Mouse (Mus musculus) stomach, postnatal 0 days (tissue): ENCODE data around the gene Wdfy4. TPM values are rescaled to one million over a fixed set of nuclear protein-coding genes. Genes with fewer than 3 reads are reported as not detected.
A peak's percentile ranks its signal among the peaks of the same experiment; 100 is the strongest.

ENCODE experiments used
- ATAC-seq: fragments of 200-750 bp; cut with Nextera tagmentation; 2 replicates; pipeline ENCODE4 v1.8.0; 2017; ENCODE audit not compliant: low FRiP score, low TSS enrichment
- DNase-seq: peaks from one replicate; pipeline ENCODE4 v3.0.0-alpha.2; 2016; ENCODE audit warnings: low spot score
- H3K27ac ChIP-seq: fragments of 300-500 bp; sonication (generic); replicated peaks from 2 replicates; pipeline ENCODE4 v1.5.1; 2014; ENCODE audit warnings: mild to moderate bottlenecking, control low read depth
- H3K27me3 ChIP-seq: fragments of 300-500 bp; sonication (generic); 2 replicates; pipeline ENCODE4 v1.6.1; 2014; ENCODE audit warnings: low read length; ENCODE audit not compliant: control insufficient read depth, insufficient read depth
- H3K36me3 ChIP-seq: fragments of 300-500 bp; sonication (generic); 2 replicates; pipeline ENCODE4 v1.6.1; 2014; ENCODE audit warnings: low read length, mixed read lengths; ENCODE audit not compliant: control insufficient read depth, insufficient read depth
- H3K4me1 ChIP-seq: fragments of 300-500 bp; sonication (generic); replicated peaks from 2 replicates; pipeline ENCODE4 v1.6.1; 2014; ENCODE audit warnings: antibody characterized with exemption; ENCODE audit not compliant: control insufficient read depth, insufficient read depth
- H3K4me2 ChIP-seq: fragments of 300-500 bp; sonication (generic); replicated peaks from 2 replicates; pipeline ENCODE4 v1.6.1; 2014; ENCODE audit warnings: low read depth, mild to moderate bottlenecking, control low read depth, moderate library complexity
- H3K4me3 ChIP-seq: fragments of 300-500 bp; sonication (generic); 2 replicates; pipeline ENCODE4 v1.5.1; 2014; ENCODE audit warnings: low read depth, low read length, control low read depth
- H3K9ac ChIP-seq: fragments of 300-500 bp; sonication (generic); 2 replicates; pipeline ENCODE4 v1.6.1; 2014; ENCODE audit warnings: mild to moderate bottlenecking, low read length, control low read depth, mixed read lengths
- H3K9me3 ChIP-seq: fragments of 300-500 bp; sonication (generic); 2 replicates; pipeline ENCODE4 v1.6.1; 2016; ENCODE audit warnings: low read length; ENCODE audit not compliant: control insufficient read depth
- CTCF ChIP-seq: IDR thresholded peaks from 2 replicates; pipeline ENCODE4 v1.5.1; 2016; ENCODE audit warnings: antibody characterized with exemption, low read depth, mild to moderate bottlenecking, moderate library complexity
- EP300 ChIP-seq: optimal IDR thresholded peaks from 2 replicates; pipeline ENCODE3; 2016; ENCODE audit warnings: antibody characterized with exemption
- WGBS: fragments of 180-500 bp; shearing (Covaris S2); extraction: QIAGEN DNeasy Blood & Tissue Kit; methylation state at CpG from one replicate; pipeline ENCODE4 v1.1.7; 2014; 5-methylcytosine and 5-hydroxymethylcytosine counted together
- polyA plus RNA-seq: library from polyadenylated mRNA; unstranded; fragments of >200 nt; fragmentation: Nextera tagmentation; extraction: Ambion mirVana; gene quantifications from 2 replicates; pipeline ENCODE4 v1.2.1, GENCODE M21; 2015

Gene Wdfy4
- polyA plus RNA-seq, 1 experiment from 2014 or later: 0.25 TPM

DNA sequence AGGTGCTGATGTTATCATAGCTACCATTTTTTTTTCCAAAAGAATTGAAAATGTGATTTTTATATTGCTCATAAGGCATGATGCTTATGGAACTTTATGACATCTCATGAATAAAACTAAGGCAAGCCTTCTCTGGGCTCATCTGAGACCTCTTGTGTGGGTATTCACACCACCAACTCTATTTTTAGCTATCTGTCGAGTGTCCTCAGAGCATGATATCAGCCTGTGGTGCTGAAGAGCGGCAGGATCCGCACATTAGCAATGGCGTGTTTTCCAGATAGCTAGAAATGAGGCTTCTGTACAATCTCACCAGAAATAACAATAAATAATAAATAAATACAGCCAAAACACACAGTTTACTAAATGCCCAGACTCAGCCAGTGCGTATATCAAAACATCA, 23.1 kb downstream of the Wdfy4 start:
- Histone ChIP-seq H3K4me3 (no peak overlapping the region), H3K9ac (no peak overlapping the region), H3K27ac (no peak overlapping the region), H3K4me2 (no peak overlapping the region), H3K4me1 (no peaks in the 10 kb centered on the region), H3K36me3 (no peaks in the 10 kb centered on the region), H3K9me3 (no peaks in the 10 kb centered on the region), H3K27me3 (no peaks in the 10 kb centered on the region)
- ATAC-seq (no peak), DNase-seq (no peak)
- TF ChIP-seq EP300 (no peak), CTCF (no peak)
- 85% methylated on average over 5 of the region's 5 CpGs for WGBS

DNA sequence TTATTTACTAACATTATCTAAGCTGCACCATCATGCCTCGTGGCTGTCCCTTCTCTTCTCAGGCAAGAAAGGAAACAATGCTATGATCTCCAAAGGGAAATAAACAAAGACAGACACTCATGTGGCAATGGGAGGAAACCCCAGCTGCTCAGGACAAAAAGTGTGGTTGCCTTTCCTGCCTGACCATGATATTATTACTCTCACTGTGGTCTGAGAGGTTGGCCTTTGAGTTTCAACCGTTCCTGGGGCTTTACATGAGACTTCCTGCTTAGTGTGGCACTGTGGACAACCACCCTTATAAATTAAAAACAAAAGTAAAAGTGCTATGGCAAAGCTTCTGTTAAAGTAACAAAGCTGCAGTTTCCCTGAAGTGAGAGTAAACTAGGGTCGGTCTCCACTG, 27.0 kb downstream of the Wdfy4 start:
- H3K9me3 ChIP-seq: no peaks in the 10 kb centered on the region
- no peak for ATAC-seq
- no peak overlapping the region for H3K4me3 ChIP-seq
- H3K9ac ChIP-seq: no peak overlapping the region
- H3K27ac ChIP-seq: no peak overlapping the region
- H3K4me2 ChIP-seq: no peak overlapping the region
- no peak for DNase-seq
- H3K36me3 ChIP-seq: no peaks in the 10 kb centered on the region
- 58% methylated on average over 3 of the region's 3 CpGs for WGBS
- no peaks in the 10 kb centered on the region for H3K27me3 ChIP-seq
- no peak for TF ChIP-seq EP300
- no peaks in the 10 kb centered on the region for H3K4me1 ChIP-seq

DNA sequence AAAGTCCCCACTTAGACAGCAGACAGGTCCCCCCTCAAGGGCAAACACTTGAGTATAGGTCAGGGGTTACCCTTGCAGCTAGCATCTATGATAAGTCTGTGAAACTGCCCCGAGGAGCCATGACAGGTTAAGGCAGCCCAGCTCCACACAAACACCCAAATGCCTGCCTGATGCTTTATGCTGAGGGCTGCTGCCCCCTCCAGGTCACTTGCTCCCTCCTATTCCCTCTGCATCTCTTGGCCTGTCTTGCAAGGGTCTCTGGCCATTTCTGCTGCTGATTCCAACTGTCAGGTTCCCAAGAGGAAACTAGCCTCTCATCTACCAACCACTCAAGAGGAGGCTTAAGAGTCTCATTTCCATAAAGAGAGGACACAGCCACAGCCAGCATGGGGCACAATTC, 32.4 kb downstream of the Wdfy4 start:
- 54% methylated on average over 1 of the region's 1 CpGs for WGBS
- DNase-seq (no peak), ATAC-seq (no peak)
- Histone ChIP-seq H3K27me3 (no peaks in the 10 kb centered on the region), H3K4me2 (no peak overlapping the region), H3K4me3 (no peak overlapping the region), H3K4me1 (no peaks in the 10 kb centered on the region), H3K9me3 (no peaks in the 10 kb centered on the region), H3K27ac (no peak overlapping the region), H3K36me3 (no peaks in the 10 kb centered on the region), H3K9ac (no peak overlapping the region)
- peak; percentile 29; the same call in 1 of the 2 replicates for TF ChIP-seq CTCF
- no peak for TF ChIP-seq EP300

DNA sequence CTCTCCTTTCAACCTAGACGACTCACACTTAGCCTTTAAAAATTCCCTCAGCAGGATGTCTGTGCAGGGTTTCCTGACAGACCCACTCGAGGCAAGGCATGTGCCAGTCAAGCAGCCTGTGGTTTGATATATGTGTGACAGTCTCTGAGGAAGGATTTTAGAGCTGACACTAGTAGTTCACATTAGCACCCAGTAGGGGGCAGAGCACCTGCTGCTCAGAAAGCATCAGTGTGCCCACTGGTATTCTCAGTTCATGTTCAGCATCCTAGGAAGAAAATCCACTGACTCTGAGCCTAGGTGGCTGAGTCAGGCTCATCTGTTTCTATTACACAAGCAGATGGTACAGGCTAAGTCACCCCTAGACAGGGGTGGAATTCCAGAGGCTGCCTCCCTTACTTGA, 39.0 kb downstream of the Wdfy4 start:
- Histone ChIP-seq H3K27me3 (no peaks in the 10 kb centered on the region), H3K27ac (no peak overlapping the region), H3K4me1 (no peaks in the 10 kb centered on the region), H3K36me3 (no peaks in the 10 kb centered on the region), H3K9me3 (no peaks in the 10 kb centered on the region), H3K4me3 (no peak overlapping the region), H3K9ac (no peak overlapping the region), H3K4me2 (no peak overlapping the region)
- ATAC-seq: no peak
- 18% methylated on average over 2 of the region's 2 CpGs for WGBS
- no peak for DNase-seq
- no peak for TF ChIP-seq EP300
- peak; percentile 67 for TF ChIP-seq CTCF

DNA sequence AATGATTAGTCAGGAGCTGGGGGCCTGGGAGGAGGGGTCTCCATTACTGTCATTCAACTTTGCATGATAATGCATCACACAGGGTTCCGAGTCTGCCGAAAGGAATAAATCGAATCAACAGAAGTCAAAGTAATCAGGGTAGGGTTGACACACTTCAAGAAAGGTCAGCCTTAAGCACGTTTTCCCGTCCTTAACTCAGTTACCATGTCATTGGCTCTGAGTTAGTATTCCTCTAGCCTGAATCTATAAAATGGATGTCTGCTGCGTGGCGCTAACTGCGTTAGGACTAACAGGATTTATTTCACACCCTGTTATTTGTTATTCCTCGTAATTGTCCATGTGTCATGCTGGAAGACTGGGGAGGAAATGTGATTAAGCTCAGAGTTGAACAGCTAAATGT, 48.5 kb downstream of the Wdfy4 start:
- Histone ChIP-seq H3K4me2 (no peak overlapping the region), H3K27ac (no peak overlapping the region), H3K9me3 (no peaks in the 10 kb centered on the region), H3K36me3 (no peaks in the 10 kb centered on the region), H3K9ac (no peak overlapping the region), H3K4me3 (no peak overlapping the region), H3K27me3 (no peaks in the 10 kb centered on the region), H3K4me1 (no peaks in the 10 kb centered on the region)
- 74% methylated on average over 9 of the region's 9 CpGs for WGBS
- DNase-seq: no peak
- no peak for ATAC-seq
- TF ChIP-seq CTCF: no peak
- no peak for TF ChIP-seq EP300

DNA sequence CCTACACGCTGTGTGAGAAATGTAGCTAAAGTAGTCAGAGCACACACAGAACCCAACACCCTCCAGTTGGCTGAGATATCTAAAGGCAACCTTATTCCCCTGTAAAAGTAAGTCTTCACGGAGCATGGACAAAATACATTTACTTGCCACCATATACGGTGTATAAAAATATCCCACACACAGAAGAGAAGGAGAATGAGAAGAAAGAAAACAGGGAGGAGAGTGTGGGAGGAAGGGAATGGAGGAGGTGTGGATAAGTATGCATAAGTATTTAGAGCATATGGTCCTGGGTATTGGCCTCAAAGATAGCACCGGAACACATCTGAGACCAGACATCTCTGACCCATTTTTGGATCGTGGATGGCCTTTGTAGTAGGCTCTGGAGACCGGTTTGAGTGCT, 50.1 kb downstream of the Wdfy4 start:
- no peaks in the 10 kb centered on the region for H3K27me3 ChIP-seq
- no peaks in the 10 kb centered on the region for H3K36me3 ChIP-seq
- H3K4me1 ChIP-seq: no peaks in the 10 kb centered on the region
- no peak overlapping the region for H3K4me3 ChIP-seq
- H3K9ac ChIP-seq: no peak overlapping the region
- DNase-seq (no peak), ATAC-seq (no peak)
- no peak for TF ChIP-seq EP300
- no peak for TF ChIP-seq CTCF
- WGBS: 89% methylated on average over 6 of the region's 6 CpGs
- no peaks in the 10 kb centered on the region for H3K9me3 ChIP-seq
- H3K4me2 ChIP-seq: no peak overlapping the region
- no peak overlapping the region for H3K27ac ChIP-seq
